Mouse (Mus musculus) testis, postnatal 10 days (tissue): ENCODE results near the gene Slc44a2.

Source experiments
- DNase-seq: peaks from one replicate; pipeline ENCODE4 v3.0.0; 2021; ENCODE audit warnings: low spot score

Gene Slc44a2

GRCm38 (mm10) chr9:21333523-21333922, 13.0 kb downstream of the Slc44a2 start:
- DNase-seq: no peak

- no peak for DNase-seq
Measured at GRCm38 (mm10) chr9:21334747-21335146, 14.2 kb downstream of the Slc44a2 start.

- DNase-seq: peak; percentile 63
Measured at GRCm38 (mm10) chr9:21335391-21335790, 14.9 kb downstream of the Slc44a2 start.

GRCm38 (mm10) chr9:21336491-21336890, 16.0 kb downstream of the Slc44a2 start:
- no peak for DNase-seq

GRCm38 (mm10) chr9:21337652-21338051, 17.2 kb downstream of the Slc44a2 start:
- peak; percentile 63 for DNase-seq

- no peak for DNase-seq
Measured at GRCm38 (mm10) chr9:21340411-21340810, 19.9 kb downstream of the Slc44a2 start.

- no peak for DNase-seq
Measured at GRCm38 (mm10) chr9:21346627-21347365, 26.3 kb downstream of the Slc44a2 start.

GRCm38 (mm10) chr9:21348152-21348551, 27.7 kb downstream of the Slc44a2 start:
- DNase-seq: no peak

GRCm38 (mm10) chr9:21351178-21351577, 30.7 kb downstream of the Slc44a2 start:
- no peak for DNase-seq

GRCm38 (mm10) chr9:21351702-21352377, 31.3 kb downstream of the Slc44a2 start:
- DNase-seq: no peak

GRCm38 (mm10) chr9:21352463-21353372, 32.2 kb downstream of the Slc44a2 start:
- DNase-seq: no peak

- no peak for DNase-seq
Measured at GRCm38 (mm10) chr9:21353373-21353686, 32.8 kb downstream of the Slc44a2 start.

GRCm38 (mm10) chr9:21354796-21355195, 34.3 kb downstream of the Slc44a2 start:
- DNase-seq: no peak

- DNase-seq: peak; percentile 78
Measured at GRCm38 (mm10) chr9:21356981-21357718, 36.7 kb downstream of the Slc44a2 start.

GRCm38 (mm10) chr9:21366541-21367220, 46.2 kb downstream of the Slc44a2 start:
- peak; percentile 84 for DNase-seq

GRCm38 (mm10) chr9:21367357-21368111, 47.0 kb downstream of the Slc44a2 start, which contains the start of gene Ilf3:
TSS of gene Ilf3 (plus strand) at chr9:21367871.
- peak; percentile 100 for DNase-seq

- peak; percentile 88 for DNase-seq
Measured at GRCm38 (mm10) chr9:21368131-21368584, 47.7 kb downstream of the Slc44a2 start.

- no peak for DNase-seq
Measured at GRCm38 (mm10) chr9:21369080-21369479, 48.6 kb downstream of the Slc44a2 start.

- no peak for DNase-seq
Measured at GRCm38 (mm10) chr9:21370876-21371275, 50.4 kb downstream of the Slc44a2 start.

GRCm38 (mm10) chr9:21372508-21372907, 52.0 kb downstream of the Slc44a2 start:
- no peak for DNase-seq
